Mouse (Mus musculus): ENCODE measurements around the gene Ipcef1.
"Not testable (repeated sequence)": the region's sequence is repeated elsewhere in the genome, so short reads cannot be mapped to it uniquely, and the experiment has no call there.

The Ipcef1 gene

DNA sequence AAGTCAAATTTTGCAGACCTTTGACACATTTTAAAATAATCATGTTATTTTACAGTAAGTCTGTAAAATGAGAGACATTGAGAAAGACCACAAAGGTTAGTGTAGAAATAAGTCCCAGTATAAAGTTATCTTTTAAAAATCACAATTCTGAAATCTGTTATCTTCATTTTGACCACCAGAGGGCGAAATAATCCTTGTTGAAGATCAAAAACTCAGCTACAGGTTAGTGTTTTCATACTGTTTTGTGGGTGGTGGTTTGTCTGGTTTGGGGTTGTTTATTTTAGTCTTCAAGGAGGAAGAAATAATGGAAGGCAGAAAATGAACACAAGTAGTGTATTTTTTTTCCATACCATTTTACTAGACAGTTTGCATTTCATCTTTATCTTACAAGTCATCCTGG lies 166.8 kb downstream of the Ipcef1 start:
- DNase-seq (ENCODE audit: low spot score), result no peak

- DNase-seq (ENCODE audit: low spot score), result not testable (repeated sequence)
Observed at GRCm38 (mm10) chr10:6882041-6882440, 170.2 kb downstream of the Ipcef1 start.

DNA sequence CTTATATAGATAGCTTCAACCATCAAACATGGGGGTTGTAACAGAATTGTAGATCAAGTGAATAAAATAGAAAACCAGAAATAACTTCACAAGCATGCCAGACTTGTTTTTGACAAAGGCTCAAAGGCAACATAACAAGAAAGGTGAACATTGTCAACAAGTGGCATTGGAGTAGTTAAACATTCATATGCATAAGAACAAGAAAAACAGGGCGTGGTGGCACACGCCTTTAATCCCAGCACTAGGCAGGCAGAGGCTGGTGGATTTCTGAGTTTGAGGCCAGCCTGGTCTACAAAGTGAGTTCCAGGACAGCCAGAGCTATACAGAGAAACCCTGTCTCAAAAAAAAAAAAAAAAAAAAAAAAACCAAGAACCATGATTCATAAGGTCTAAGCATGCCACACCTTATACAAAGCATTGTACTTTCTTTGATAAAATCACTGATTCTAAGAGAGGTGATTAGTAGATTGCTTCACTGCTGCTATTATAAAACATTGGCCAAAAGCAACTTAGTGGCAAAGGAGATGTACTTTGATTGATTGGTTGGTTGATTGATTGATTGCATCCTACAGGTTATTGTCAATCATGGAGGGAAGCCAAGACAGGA lies 173.9 kb downstream of the Ipcef1 start:
- DNase-seq (ENCODE audit: low spot score), result no peak

DNA sequence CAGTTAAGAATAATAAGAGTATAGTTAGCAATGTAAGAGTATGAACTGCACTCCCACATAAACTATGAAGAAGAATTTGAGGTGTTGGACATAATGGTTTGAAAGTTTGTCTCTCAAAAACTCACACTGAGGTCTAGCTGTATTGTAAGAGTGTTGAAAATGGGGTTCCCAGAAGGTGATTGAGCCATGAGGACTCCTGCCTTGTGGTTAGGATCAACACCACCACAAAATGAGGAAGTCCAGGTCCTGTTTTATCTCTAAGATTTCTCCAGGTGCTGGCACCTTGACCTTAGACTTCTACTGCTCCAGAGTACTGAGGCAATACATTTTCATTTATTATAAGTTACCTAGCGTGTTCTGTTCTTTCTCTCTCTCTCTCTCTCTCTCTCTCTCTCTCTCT lies 178.4 kb downstream of the Ipcef1 start:
- DNase-seq (ENCODE audit: low spot score), result no peak

- DNase-seq (ENCODE audit: low spot score), result no peak
Observed at GRCm38 (mm10) chr10:6871418-6872072, 180.7 kb downstream of the Ipcef1 start.

GRCm38 (mm10) chr10:6855812-6856211 lies 196.5 kb downstream of the Ipcef1 start:
- DNase-seq (ENCODE audit: low spot score), result no peak

- no peak for DNase-seq (ENCODE audit: low spot score)
Observed at GRCm38 (mm10) chr10:6848834-6849233, 203.4 kb downstream of the Ipcef1 start.

DNA sequence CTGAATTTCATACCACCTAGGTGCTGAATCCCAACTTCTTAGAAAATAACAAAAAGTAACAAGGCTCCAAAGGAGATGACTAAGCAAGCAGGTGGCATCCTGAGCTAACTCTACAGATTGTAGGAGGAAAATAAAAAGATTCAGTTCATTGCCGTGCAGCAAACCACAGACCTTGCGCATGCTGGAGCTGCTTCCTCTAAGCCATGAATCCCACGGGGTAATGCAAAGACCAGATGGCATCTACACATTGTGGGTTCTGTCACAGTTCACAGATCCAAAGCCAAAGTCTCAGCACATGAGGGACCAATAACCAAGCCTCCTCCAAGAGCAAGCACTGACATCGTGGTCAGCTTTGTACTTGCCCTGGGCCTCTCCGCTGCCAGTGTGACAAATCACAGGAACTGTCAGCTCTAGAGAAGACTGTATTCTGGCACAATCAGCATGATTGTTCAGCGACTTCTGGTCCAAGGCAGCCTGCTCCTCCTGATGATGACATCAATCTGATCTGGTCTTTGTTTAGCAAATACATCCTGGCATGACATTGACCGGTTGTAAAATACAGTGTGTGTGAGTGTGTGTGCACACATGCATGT lies 204.0 kb downstream of the Ipcef1 start:
- DNase-seq (ENCODE audit: low spot score), result no peak

- no peak for DNase-seq (ENCODE audit: low spot score)
Observed at GRCm38 (mm10) chr10:6846283-6846682, 206.0 kb downstream of the Ipcef1 start.

DNA sequence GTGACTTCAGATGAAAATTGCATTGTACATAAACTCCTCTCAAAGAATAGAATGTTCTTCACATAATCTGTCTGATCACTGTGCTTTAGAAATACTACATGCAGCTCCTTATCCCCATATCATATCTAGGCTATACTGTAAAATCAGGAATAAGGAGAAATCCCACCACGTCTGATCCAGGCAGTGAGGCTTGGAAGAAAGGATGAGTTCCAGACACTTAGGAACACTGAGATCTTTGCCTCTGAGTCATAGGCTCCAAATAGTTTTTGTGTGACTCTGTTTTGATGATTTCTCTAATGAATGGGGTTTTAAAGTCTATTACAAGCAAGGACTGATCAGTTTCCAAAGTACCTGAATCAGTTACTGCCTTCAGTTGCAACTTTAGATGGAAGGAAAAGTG lies 210.1 kb downstream of the Ipcef1 start:
- no peak for DNase-seq (ENCODE audit: low spot score)
